Mouse (Mus musculus) forebrain, postnatal 0 days (tissue): ENCODE measurements around the gene Chek2. TPM values are rescaled to one million over a fixed set of nuclear protein-coding genes. Genes with fewer than 3 reads are reported as not detected.

Experiments used
- ATAC-seq: fragments of 200-750 bp; cut with Nextera tagmentation; 2 replicates; pipeline ENCODE4 v1.8.0; 2017; ENCODE audit warnings: mild to moderate bottlenecking, moderate library complexity
- DNase-seq: peaks from one replicate; pipeline ENCODE4 v3.0.0-alpha.2; 2015
- H3K27ac ChIP-seq: fragments of 300-500 bp; sonication (generic); 2 replicates; pipeline ENCODE4 v1.5.1; 2014; ENCODE audit warnings: low read depth, mild to moderate bottlenecking, antibody characterized with exemption, low read length, moderate library complexity, mixed read lengths
- H3K27me3 ChIP-seq: fragments of 300-500 bp; sonication (generic); 2 replicates; pipeline ENCODE4 v1.6.1; 2014; ENCODE audit warnings: mild to moderate bottlenecking, low read length, mixed read lengths; ENCODE audit not compliant: insufficient read depth
- H3K36me3 ChIP-seq: fragments of 300-500 bp; sonication (generic); 2 replicates; pipeline ENCODE4 v1.6.1; 2014; ENCODE audit warnings: mild to moderate bottlenecking, moderate library complexity; ENCODE audit not compliant: insufficient read depth
- H3K4me1 ChIP-seq: fragments of 300-500 bp; sonication (generic); 2 replicates; pipeline ENCODE4 v1.6.1; 2014; ENCODE audit warnings: antibody characterized with exemption; ENCODE audit not compliant: insufficient read depth
- H3K4me2 ChIP-seq: fragments of 300-500 bp; sonication (generic); 2 replicates; pipeline ENCODE4 v1.6.1; 2014; ENCODE audit warnings: low read depth, mild to moderate bottlenecking, moderate library complexity
- H3K4me3 ChIP-seq: fragments of 300-500 bp; sonication (generic); 2 replicates; pipeline ENCODE4 v1.5.1; 2014; ENCODE audit warnings: low read depth, low read length, mixed read lengths
- H3K9ac ChIP-seq: fragments of 300-500 bp; sonication (generic); 2 replicates; pipeline ENCODE4 v1.6.1; 2014; ENCODE audit warnings: mild to moderate bottlenecking
- H3K9me3 ChIP-seq: fragments of 300-500 bp; sonication (generic); 2 replicates; pipeline ENCODE4 v1.6.1; 2016; ENCODE audit warnings: low read length
- CTCF ChIP-seq: sonication (generic); IDR thresholded peaks from 2 replicates; pipeline ENCODE4 v1.5.1; 2016; ENCODE audit warnings: antibody characterized with exemption, control low read depth, low read depth
- WGBS: fragments of 180-500 bp; shearing (Covaris S2); extraction: QIAGEN DNeasy Blood & Tissue Kit; methylation state at CpG from one replicate; pipeline ENCODE4 v1.1.7; 2014; 5-methylcytosine and 5-hydroxymethylcytosine counted together
- polyA plus RNA-seq: library from polyadenylated mRNA; unstranded; fragments of >200 nt; fragmentation: Nextera tagmentation; extraction: Ambion mirVana; gene quantifications from 2 replicates; pipeline ENCODE4 v1.2.1, GENCODE M21; 2015
- total RNA-seq: library from RNA; depleted of rRNA; stranded (reverse); fragments of >200 nt; gene quantifications from 2 replicates; pipeline ENCODE4 v1.2.3, GENCODE M21; 2014

Chek2 gene
- total and polyA plus RNA-seq, 2 experiments from 2014 or later, result 2.9 to 4.3 TPM

GRCm38 (mm10) chr5:110898785-110899184 lies 59.0 kb downstream of the Chek2 start:
- ATAC-seq, result no peak
- no peaks in the 10 kb centered on the region for H3K9me3 ChIP-seq
- 88% methylated on average over 4 of the region's 4 CpGs for WGBS

GRCm38 (mm10) chr5:110900331-110900730 lies 60.6 kb downstream of the Chek2 start:
- H3K4me3 ChIP-seq, result no peak overlapping the region
- DNase-seq (no peak), ATAC-seq (no peak)
- H3K9me3 ChIP-seq, result no peaks in the 10 kb centered on the region
- TF ChIP-seq CTCF, result no peak
- no peak overlapping the region for H3K4me2 ChIP-seq
- H3K27ac ChIP-seq, result no peak overlapping the region
- H3K36me3 ChIP-seq, result peaks cover 6% of the 10 kb centered on the region
- H3K4me1 ChIP-seq, result no peaks in the 10 kb centered on the region
- H3K9ac ChIP-seq, result no peak overlapping the region
- H3K27me3 ChIP-seq, result no peaks in the 10 kb centered on the region

More at GRCm38 (mm10) chr5:110898785-110899184, 59.0 kb downstream of the Chek2 start:
- no peak for DNase-seq
- no peaks in the 10 kb centered on the region for H3K27me3 ChIP-seq
- TF ChIP-seq CTCF, result no peak
- no peak overlapping the region for H3K4me2 ChIP-seq
- no peaks in the 10 kb centered on the region for H3K4me1 ChIP-seq
- no peak overlapping the region for H3K27ac ChIP-seq
- H3K9ac ChIP-seq, result no peak overlapping the region
- H3K36me3 ChIP-seq, result peaks cover 20% of the 10 kb centered on the region
- H3K4me3 ChIP-seq, result no peak overlapping the region

GRCm38 (mm10) chr5:110906708-110907107 lies 66.9 kb downstream of the Chek2 start:
- no peak overlapping the region for H3K4me3 ChIP-seq
- no peak overlapping the region for H3K4me2 ChIP-seq
- H3K36me3 ChIP-seq, result no peaks in the 10 kb centered on the region
- TF ChIP-seq CTCF, result no peak
- H3K9me3 ChIP-seq, result no peaks in the 10 kb centered on the region
- ATAC-seq, result no peak
- H3K27me3 ChIP-seq, result no peaks in the 10 kb centered on the region
- no peak for DNase-seq
- H3K4me1 ChIP-seq, result no peaks in the 10 kb centered on the region
- H3K9ac ChIP-seq, result no peak overlapping the region
- no peak overlapping the region for H3K27ac ChIP-seq
- 94% methylated on average over 1 of the region's 1 CpGs for WGBS

GRCm38 (mm10) chr5:110908879-110909278 lies 69.1 kb downstream of the Chek2 start:
- no peak for DNase-seq
- Histone ChIP-seq H3K4me1 (no peaks in the 10 kb centered on the region), H3K4me2 (no peak overlapping the region), H3K4me3 (no peak overlapping the region), H3K36me3 (no peaks in the 10 kb centered on the region), H3K9me3 (no peaks in the 10 kb centered on the region), H3K27me3 (no peaks in the 10 kb centered on the region), H3K9ac (no peak overlapping the region), H3K27ac (no peak overlapping the region)
- no peak for TF ChIP-seq CTCF
- no peak for ATAC-seq

- DNase-seq, result no peak
- H3K4me2 ChIP-seq, result no peak overlapping the region
- H3K27ac ChIP-seq, result no peak overlapping the region
- TF ChIP-seq CTCF, result no peak
- H3K36me3 ChIP-seq, result no peaks in the 10 kb centered on the region
- no peaks in the 10 kb centered on the region for H3K4me1 ChIP-seq
- no peak overlapping the region for H3K4me3 ChIP-seq
- WGBS, result 82% methylated on average over 4 of the region's 4 CpGs
- H3K27me3 ChIP-seq, result no peaks in the 10 kb centered on the region
- no peaks in the 10 kb centered on the region for H3K9me3 ChIP-seq
- no peak overlapping the region for H3K9ac ChIP-seq
- ATAC-seq, result no peak
These were observed 70.3 kb downstream of the Chek2 start for GRCm38 (mm10) chr5:110909955-110910589.

GRCm38 (mm10) chr5:110914859-110915258 lies 75.1 kb downstream of the Chek2 start:
- Histone ChIP-seq H3K4me3 (no peak overlapping the region), H3K4me1 (no peaks in the 10 kb centered on the region), H3K9ac (no peak overlapping the region), H3K4me2 (no peak overlapping the region), H3K9me3 (no peaks in the 10 kb centered on the region), H3K27me3 (no peaks in the 10 kb centered on the region), H3K36me3 (no peaks in the 10 kb centered on the region; the same call in 1 of the 2 replicates), H3K27ac (no peak overlapping the region)
- 90% methylated on average over 11 of the region's 11 CpGs for WGBS
- ATAC-seq (no peak), DNase-seq (no peak)
- TF ChIP-seq CTCF, result no peak

GRCm38 (mm10) chr5:110916241-110916640 lies 76.5 kb downstream of the Chek2 start:
- no peaks in the 10 kb centered on the region; the same call in 1 of the 2 replicates for H3K36me3 ChIP-seq
- whole genome bisulfite sequencing, result 77% methylated on average over 3 of the region's 3 CpGs
- H3K4me1 ChIP-seq, result no peaks in the 10 kb centered on the region
- H3K9ac ChIP-seq, result no peak overlapping the region
- no peaks in the 10 kb centered on the region for H3K9me3 ChIP-seq
- TF ChIP-seq CTCF, result no peak
- no peak for ATAC-seq
- no peak overlapping the region for H3K4me3 ChIP-seq
- no peak for DNase-seq
- H3K27me3 ChIP-seq, result no peaks in the 10 kb centered on the region
- H3K27ac ChIP-seq, result no peak overlapping the region
- no peak overlapping the region for H3K4me2 ChIP-seq
